Mouse (Mus musculus): ENCODE measurements around the gene Rpl23a.
"Not testable (repeated sequence)": the region's sequence is repeated elsewhere in the genome, so short reads cannot be mapped to it uniquely, and the experiment has no call there.

Gene Rpl23a

GRCm38 (mm10) chr11:78182961-78183844 lies at the start of gene Rpl23a:
TSS of gene Rpl23a (minus strand) at chr11:78183584.
- peak; percentile 93 for DNase-seq

GRCm38 (mm10) chr11:78231518-78231917 lies 48.1 kb upstream of the Rpl23a start:
- no peak for DNase-seq

DNA sequence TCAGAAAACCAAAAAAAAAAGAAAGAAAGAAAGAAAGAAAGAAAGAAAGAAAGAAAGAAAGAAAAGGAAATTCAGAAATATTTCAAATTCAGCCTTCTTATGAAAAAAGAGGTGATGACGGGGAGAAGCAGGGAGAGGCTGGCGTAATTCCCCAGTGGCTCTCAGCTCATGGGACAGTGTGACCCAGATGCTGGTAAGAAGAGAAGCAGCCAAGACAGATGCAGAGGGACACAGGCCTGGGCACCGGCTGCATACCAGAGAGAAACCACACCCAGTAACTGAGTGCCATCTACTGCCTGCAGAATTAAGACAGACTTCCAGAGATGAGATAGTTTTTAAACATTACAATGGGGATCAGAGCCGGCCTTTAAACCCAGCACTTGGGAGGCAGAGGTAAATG lies 40.2 kb upstream of the Rpl23a start:
- no peak for DNase-seq

GRCm38 (mm10) chr11:78215709-78216317 lies 32.4 kb upstream of the Rpl23a start:
- DNase-seq = no peak

- peak; percentile 50 for DNase-seq
Observed at GRCm38 (mm10) chr11:78213086-78213817, 29.9 kb upstream of the Rpl23a start.

DNA sequence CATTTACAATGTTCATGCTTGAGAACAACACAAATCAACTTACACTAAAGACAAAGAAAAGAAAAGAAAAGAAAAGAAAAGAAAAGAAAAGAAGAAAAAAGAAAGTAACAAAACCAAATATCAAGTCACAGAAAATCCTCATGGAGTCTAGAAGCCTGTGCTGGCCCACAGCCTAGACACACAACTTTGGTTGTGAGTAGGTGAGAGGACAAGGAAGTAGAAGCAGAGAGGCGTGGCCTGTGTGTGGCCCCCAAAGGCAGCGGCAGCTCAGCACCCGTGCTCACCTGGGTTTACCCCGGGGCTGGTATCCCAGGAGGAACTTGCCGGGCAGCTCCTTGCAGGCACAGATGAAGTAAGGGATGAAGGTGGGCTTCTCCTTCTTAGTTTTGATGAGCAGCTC lies 28.1 kb upstream of the Rpl23a start:
- DNase-seq = peak; percentile 42

DNA sequence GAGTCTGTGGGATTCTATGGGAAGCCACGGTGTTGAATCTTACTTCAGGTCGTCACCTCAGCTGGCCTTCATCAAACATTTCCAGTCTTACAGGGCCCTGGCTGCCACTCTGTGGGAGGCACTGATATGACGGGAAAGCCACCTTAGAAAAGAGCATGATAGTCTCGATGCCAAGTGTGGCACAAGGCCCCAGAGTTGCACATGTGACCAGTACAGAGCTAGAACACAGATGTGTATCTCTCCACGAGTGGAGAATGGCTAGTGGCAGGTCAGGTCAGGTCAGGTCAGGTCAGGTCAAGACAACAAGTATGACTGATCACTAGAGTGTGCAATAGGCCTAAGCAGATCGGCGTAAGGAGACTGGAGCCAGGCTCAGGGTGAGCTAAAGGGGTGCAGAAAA lies 27.2 kb upstream of the Rpl23a start:
- DNase-seq = no peak

- DNase-seq = no peak
Observed at GRCm38 (mm10) chr11:78209886-78210285, 26.5 kb upstream of the Rpl23a start.

DNA sequence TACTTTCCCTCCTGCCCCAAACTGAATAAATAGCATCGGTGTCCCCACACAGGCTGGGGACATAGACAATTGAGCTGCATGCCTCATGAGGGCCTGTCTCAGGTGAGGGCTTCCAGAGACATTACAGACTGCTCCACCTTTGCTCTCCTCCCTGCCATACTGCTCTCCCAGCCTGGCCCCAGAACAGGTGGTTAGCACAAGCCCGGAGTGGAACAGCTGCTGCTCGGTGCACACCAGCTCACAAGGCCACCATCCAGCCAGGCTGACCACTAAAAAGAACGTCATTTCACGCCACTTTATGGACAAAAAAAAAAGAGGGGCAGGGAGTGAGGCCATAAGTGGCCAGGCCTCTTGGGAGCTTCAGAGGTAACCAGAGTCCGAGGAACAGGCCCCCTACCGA lies 23.8 kb upstream of the Rpl23a start:
- DNase-seq = no peak

DNA sequence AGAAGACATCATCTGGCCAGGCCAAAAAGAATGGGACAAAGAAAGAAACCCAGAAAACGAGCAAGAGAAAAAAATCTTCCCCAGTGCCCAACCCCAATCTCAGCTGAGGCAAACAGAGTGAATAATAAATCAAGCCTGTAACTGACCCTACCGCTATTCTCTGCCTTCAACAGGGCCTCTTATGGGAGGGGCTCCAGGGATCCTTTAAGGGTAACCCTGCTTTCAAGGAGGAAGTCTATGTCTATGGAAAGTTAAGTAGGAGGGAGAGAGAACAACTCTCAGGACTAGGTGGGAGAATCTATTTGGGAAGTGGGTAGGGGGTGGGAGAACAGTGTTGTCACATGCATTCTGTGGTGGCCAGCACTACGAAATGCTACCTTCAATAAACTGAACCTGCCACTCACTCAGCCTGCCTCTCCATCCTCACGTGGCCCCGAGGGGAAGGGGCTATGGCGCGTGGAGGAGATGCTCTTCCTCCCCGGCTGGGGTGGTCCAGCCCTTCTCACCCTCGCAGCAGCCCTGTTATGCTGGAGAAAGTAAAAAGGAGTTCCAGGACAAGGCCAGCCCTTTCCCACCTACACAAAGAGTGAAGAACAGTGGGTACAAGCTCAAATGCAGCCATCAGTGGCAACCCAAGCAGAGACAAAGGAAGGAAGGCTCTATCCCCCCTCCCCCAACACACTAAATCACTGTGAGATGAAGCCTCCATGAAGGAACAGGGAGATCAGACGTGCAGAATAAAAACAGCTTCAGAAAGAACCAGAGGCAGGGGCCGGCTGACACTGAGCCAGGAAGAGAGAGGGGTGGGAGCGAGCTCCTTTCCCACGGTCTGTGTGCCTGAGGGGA lies 22.2 kb upstream of the Rpl23a start:
- no peak for DNase-seq

- DNase-seq = no peak
Observed at GRCm38 (mm10) chr11:78204287-78204686, 20.9 kb upstream of the Rpl23a start.

DNA sequence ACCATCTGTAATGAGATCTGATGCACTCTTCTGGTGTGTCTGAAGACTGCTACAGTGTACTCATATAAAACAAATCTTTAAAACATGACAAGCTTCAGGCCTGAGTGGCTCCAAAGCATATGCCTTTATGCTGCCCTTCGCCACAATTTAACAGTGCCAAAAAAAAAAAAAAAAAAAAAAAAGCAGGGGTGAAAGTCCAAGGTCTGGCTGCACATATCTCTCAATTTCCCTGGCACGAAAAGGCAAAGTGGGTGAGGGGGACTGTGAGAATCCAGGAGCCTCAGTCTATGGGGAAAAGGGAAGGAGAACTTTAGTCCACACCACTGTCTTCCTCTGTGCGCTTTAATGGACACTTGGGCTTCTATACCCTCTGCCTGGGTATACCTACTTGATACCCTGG lies 19.0 kb upstream of the Rpl23a start:
- DNase-seq = no peak

DNA sequence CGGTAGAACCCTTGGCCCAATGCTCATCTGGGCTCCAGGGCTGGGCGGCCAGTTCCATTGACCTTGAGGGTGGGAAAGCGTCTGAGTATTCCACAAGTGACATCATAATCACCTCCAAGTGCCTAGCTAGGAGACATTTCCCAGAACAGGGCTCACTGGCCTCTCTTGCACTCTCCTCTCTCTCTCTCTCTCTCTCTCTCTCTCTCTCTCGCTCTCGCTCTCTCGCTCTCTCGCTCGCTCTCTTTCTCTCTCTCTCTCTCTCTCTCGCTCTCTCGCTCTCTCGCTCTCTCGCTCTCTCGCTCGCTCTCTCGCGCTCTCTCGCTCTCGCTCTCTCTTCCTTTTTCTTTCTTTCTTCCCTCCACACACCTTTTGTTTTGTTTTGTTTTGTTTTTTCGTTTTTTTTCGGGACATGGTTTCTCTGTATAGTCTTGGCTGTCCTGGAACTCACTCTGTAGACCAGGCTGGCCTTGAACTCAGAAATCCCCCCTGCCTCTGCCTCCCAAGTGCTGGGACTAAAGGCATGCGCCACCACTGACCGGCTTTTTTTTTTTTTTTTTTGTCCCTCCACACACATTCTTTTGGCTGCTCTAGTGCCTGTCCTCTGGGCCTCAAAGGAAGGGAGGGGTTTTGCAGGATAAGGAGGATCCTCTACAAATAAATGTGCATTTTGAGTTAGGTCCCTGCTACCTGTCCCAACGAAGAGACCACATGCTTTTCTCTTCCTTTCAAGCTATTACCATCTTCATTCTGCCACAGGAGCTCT lies 11.9 kb upstream of the Rpl23a start:
- no peak for DNase-seq

- DNase-seq = peak; percentile 88
Observed at GRCm38 (mm10) chr11:78194411-78195100, 11.2 kb upstream of the Rpl23a start.

- DNase-seq = no peak
Observed at GRCm38 (mm10) chr11:78193113-78193512, 9.7 kb upstream of the Rpl23a start, which contains the start of gene Proca1. TSS of gene Proca1 (plus strand) at chr11:78193392.

DNA sequence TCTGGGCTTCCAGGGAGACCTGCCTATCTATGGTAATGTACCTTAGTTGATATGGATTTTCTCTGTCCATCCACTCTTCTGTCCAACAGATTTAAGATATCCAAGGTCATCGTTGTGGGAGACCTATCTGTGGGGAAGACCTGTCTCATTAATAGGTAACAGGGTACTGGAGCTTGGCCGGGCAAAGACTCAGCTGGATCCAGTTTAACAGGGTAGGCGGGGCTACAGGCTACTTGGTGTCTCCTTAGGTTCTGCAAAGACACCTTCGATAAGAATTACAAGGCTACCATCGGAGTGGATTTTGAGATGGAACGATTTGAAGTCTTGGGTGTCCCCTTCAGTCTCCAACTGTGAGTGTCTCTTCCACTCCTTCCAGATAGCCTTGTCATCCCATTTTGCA lies 6.7 kb upstream of the Rpl23a start:
- no peak for DNase-seq

- DNase-seq = peak; percentile 63
Observed at GRCm38 (mm10) chr11:78189234-78190040, 6.1 kb upstream of the Rpl23a start.

GRCm38 (mm10) chr11:78188331-78189233 lies 5.2 kb upstream of the Rpl23a start, which contains the start of gene Rab34:
TSS of gene Rab34 (plus strand) at chr11:78188430.
- peak; percentile 67 for DNase-seq

DNA sequence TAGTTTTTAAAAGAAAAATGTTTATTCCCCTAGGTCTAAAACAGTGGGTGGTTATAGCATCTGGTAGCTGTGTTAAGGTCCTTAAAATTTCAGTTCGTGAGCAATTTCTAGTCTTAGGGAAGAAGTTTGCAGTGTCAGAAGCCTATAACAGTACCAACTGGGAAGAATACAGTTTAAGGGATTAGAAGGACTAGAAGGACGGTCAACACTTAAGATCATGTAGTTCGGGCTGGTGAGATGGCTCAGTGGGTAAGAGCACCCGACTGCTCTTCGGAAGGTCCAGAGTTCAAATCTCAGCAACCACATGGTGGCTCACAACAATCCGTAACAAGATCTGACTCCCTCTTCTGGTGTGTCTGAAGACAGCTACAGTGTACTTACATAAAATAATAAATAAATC lies 1.3 kb upstream of the Rpl23a start:
- DNase-seq = not testable (repeated sequence)

Measured in lung, postnatal 36 days (tissue).